ENCODE assay signal across 18 mouse cellular contexts in genomic region chr3:34836741-34837267, GRCm38 (mm10).
DNase-seq lines count a peak whose midpoint lies in the region; ATAC-seq lines count a peak whose summit lies in the region.
"Had no signal": no experiment of that assay in that cellular context is flagged by ENCODE, and none has a peak within 500 bp of the region (broad histone marks: within the 10 kb centered on the region; RNA-seq: fewer than 3 reads in every experiment).

No protein-coding gene starts in this region.

- no peaks in the 10 kb centered on the region; the same call in 1 of the 2 replicates for H3K27me3 ChIP-seq in embryonic facial prominence, embryonic 14.5 days (replicated peaks; ENCODE audit: control insufficient read depth, insufficient read depth, low read length)
- no peaks in the 10 kb centered on the region for H3K27me3 ChIP-seq in hindbrain, embryonic 14.5 days (ENCODE audit: control insufficient read depth, insufficient read depth, low read length)
- peaks cover 24% of the 10 kb centered on the region; the same call in 1 of the 2 replicates for H3K27me3 ChIP-seq in neural tube, embryonic 15.5 days (replicated peaks)
- H3K27me3 ChIP-seq: stomach, embryonic 15.5 days had no signal

- WGBS in embryonic facial prominence, embryonic 14.5 days: 53% methylated on average over 8 of the region's 8 CpGs
- 52% methylated on average over 8 of the region's 8 CpGs for WGBS in hindbrain, embryonic 14.5 days
- 25% methylated on average over 8 of the region's 8 CpGs for WGBS in neural tube, embryonic 15.5 days

- H3K4me2 ChIP-seq in embryonic facial prominence, embryonic 14.5 days (ENCODE audit: low read depth, low read length): no peak overlapping the region
- no peak overlapping the region for H3K4me2 ChIP-seq in hindbrain, embryonic 14.5 days (replicated peaks)
- H3K4me2 ChIP-seq in neural tube, embryonic 15.5 days: no peak overlapping the region
- H3K4me2 ChIP-seq: stomach, embryonic 15.5 days had no signal

- intact Hi-C loops in left cerebral cortex, postnatal 4 days (cut with DNase I): no loop called here
- intact Hi-C loops in left cerebral cortex, postnatal 25 days (cut with DNase I): no loop called here

- H3K9ac ChIP-seq in embryonic facial prominence, embryonic 14.5 days (ENCODE audit: low read depth, low read length): no peak overlapping the region
- no peak overlapping the region for H3K9ac ChIP-seq in hindbrain, embryonic 14.5 days
- H3K9ac ChIP-seq in neural tube, embryonic 15.5 days (replicated peaks): no peak overlapping the region
- H3K9ac ChIP-seq: liver, embryonic 14.5 days; stomach, embryonic 15.5 days had no signal

- H3K4me3 ChIP-seq in embryonic facial prominence, embryonic 14.5 days (ENCODE audit: low read depth, low read length): no peak overlapping the region
- H3K4me3 ChIP-seq in hindbrain, embryonic 14.5 days (replicated peaks; ENCODE audit: low read length): no peak overlapping the region
- H3K4me3 ChIP-seq in neural tube, embryonic 15.5 days (replicated peaks): no peak overlapping the region
- H3K4me3 ChIP-seq: stomach, embryonic 15.5 days had no signal

- 0 out of 2 replicates have a peak, but pooled peaks cover 4% of the 10 kb centered on the region for H3K4me1 ChIP-seq in embryonic facial prominence, embryonic 14.5 days (ENCODE audit: control insufficient read depth, insufficient read depth, low read length)
- 0 out of 2 replicates have a peak, but pooled peaks cover 2% of the 10 kb centered on the region for H3K4me1 ChIP-seq in hindbrain, embryonic 14.5 days (replicated peaks; ENCODE audit: control insufficient read depth, insufficient read depth, low read length)
- H3K4me1 ChIP-seq in neural tube, embryonic 15.5 days: peaks cover 10% of the 10 kb centered on the region

- peak; percentile 19 for DNase-seq in left cerebral cortex, postnatal 4 days
- DNase-seq in left cerebral cortex, postnatal 25 days (ENCODE audit: low spot score in 2 of 2): no peak
- peak; percentile 68 for DNase-seq in embryonic facial prominence, embryonic 14.5 days (ENCODE audit: low spot score)
- DNase-seq in hindbrain, embryonic 14.5 days (ENCODE audit: low spot score): peak; percentile 37
- DNase-seq in urinary bladder, adult 2 months (ENCODE audit: low spot score): no peak
- DNase-seq in lung, postnatal 25 days (ENCODE audit: low spot score): no peak
- DNase-seq: adrenal gland, adult 2 months; cerebellum, adult 2 months; embryo, embryonic 11 days; gastrocnemius, postnatal 10 days; right cerebral cortex, adult 18-20 months; spleen, adult 18-20 months; thymus, postnatal 14 days had no signal

- no peaks in the 10 kb centered on the region for H3K9me3 ChIP-seq in embryonic facial prominence, embryonic 14.5 days (ENCODE audit: control insufficient read depth, low read length)
- H3K9me3 ChIP-seq in hindbrain, embryonic 14.5 days (ENCODE audit: control insufficient read depth, low read length): no peaks in the 10 kb centered on the region
- H3K9me3 ChIP-seq in neural tube, embryonic 15.5 days (replicated peaks): no peaks in the 10 kb centered on the region
- H3K9me3 ChIP-seq: stomach, embryonic 15.5 days had no signal

- no peaks in the 10 kb centered on the region for H3K36me3 ChIP-seq in embryonic facial prominence, embryonic 14.5 days (ENCODE audit: control insufficient read depth, insufficient read depth, low read length)
- H3K36me3 ChIP-seq in hindbrain, embryonic 14.5 days (replicated peaks; ENCODE audit: control insufficient read depth, insufficient read depth): no peaks in the 10 kb centered on the region
- H3K36me3 ChIP-seq in neural tube, embryonic 15.5 days: no peaks in the 10 kb centered on the region
- H3K36me3 ChIP-seq: stomach, embryonic 15.5 days had no signal

- ATAC-seq in embryonic facial prominence, embryonic 14.5 days (ENCODE audit: low read depth): peak; percentile 58
- peak; percentile 57; the same call in 1 of the 2 replicates for ATAC-seq in hindbrain, embryonic 14.5 days (ENCODE audit: low FRiP score)
- peak; percentile 74 for ATAC-seq in neural tube, embryonic 15.5 days (ENCODE audit: low FRiP score)
- ATAC-seq: inflammation-experienced regulatory T-cells, adult 6 months; lung, postnatal 0 days had no signal

- H3K27ac ChIP-seq in embryonic facial prominence, embryonic 14.5 days (replicated peaks; ENCODE audit: low read depth, low read length): no peak overlapping the region
- no peak overlapping the region for H3K27ac ChIP-seq in hindbrain, embryonic 14.5 days
- no peak overlapping the region for H3K27ac ChIP-seq in neural tube, embryonic 15.5 days (replicated peaks)
- H3K27ac ChIP-seq: liver, embryonic 14.5 days; stomach, embryonic 15.5 days had no signal

Comparison
In these comparisons a context has a peak if more than half of its experiments do, and no peak if none do; other contexts are left out.
1. DNase-seq: peak in left cerebral cortex, postnatal 4 days (single experiment), embryonic facial prominence, embryonic 14.5 days (single experiment) and hindbrain, embryonic 14.5 days (single experiment); none in left cerebral cortex, postnatal 25 days (0 of 2), urinary bladder, adult 2 months (single experiment) and lung, postnatal 25 days (single experiment).
2. Peak in every context shown above with its lines, with median percentiles within 50 percentile points of each other: ATAC-seq.